Mouse (Mus musculus): Measurements from ENCODE around the gene Hip1r. TPM values are rescaled to one million over a fixed set of nuclear protein-coding genes. Genes with fewer than 3 reads are reported as not detected.
"Not testable (repeated sequence)": the region's sequence is repeated elsewhere in the genome, so short reads cannot be mapped to it uniquely, and the experiment has no call there.

Hip1r gene
- polyA plus RNA-seq, 1 experiment from 2014 or later = 22.4 TPM

DNA sequence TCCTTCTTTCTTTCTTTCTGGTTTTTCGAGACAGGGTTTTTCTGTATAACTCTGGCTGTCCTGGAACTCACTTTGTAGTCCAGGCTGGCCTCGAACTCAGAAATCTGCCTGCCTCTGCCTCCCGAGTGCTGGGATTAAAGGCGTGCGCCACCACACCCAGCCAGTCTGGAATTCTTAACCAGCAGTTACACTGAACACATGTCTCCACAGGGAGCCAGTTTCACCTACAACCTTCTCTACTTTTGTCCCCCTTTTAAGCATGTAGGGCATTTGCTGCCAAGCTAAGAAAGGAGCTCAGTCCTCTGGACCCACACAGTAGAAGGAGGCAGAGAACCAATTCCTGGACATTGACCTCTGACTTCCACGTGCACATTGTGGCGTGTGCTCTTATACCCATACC lies 79.2 kb downstream of the Hip1r start:
- peaks cover 11% of the 10 kb centered on the region; the same call in 1 of the 2 replicates for H3K4me1 ChIP-seq (replicated peaks; ENCODE audit: control insufficient read depth, insufficient read depth, low read length)
- not testable (repeated sequence) for H3K36me3 ChIP-seq (replicated peaks; ENCODE audit: control insufficient read depth, insufficient read depth); H3K27me3 ChIP-seq (ENCODE audit: control insufficient read depth, insufficient read depth, low read length); H3K4me3 ChIP-seq (replicated peaks; ENCODE audit: low read length); DNase-seq (ENCODE audit: low spot score); H3K27ac ChIP-seq; H3K9me3 ChIP-seq (ENCODE audit: control insufficient read depth, low read length); ATAC-seq (ENCODE audit: low FRiP score); H3K9ac ChIP-seq; H3K4me2 ChIP-seq (replicated peaks)
- 93% methylated on average over 6 of the region's 7 CpGs for WGBS

Small RNAs within 50 kb of the gene (microRNA-seq; reads per million reads assigned to microRNA genes)
- not detected for gene Mir7032

Other genes starting within 250 kb of the Hip1r start
- 118 and 121 TPM in 2 replicates for gene Rsrc2, start 224.2 kb upstream of the Hip1r start, polyA plus RNA-seq (2014; fragmentation: Nextera tagmentation; extraction: Ambion mirVana)
- gene Kntc1, start 223.9 kb upstream of the Hip1r start, polyA plus RNA-seq (2014; fragmentation: Nextera tagmentation; extraction: Ambion mirVana) = 5.0 and 5.8 TPM in 2 replicates
- gene Hcar2, start 108.1 kb upstream of the Hip1r start, polyA plus RNA-seq (2014; fragmentation: Nextera tagmentation; extraction: Ambion mirVana) = not detected in 2 replicates
- 0.51 and 0.64 TPM in 2 replicates for gene Hcar1, start 93.6 kb upstream of the Hip1r start, polyA plus RNA-seq (2014; fragmentation: Nextera tagmentation; extraction: Ambion mirVana)
- gene Denr, start 66.5 kb upstream of the Hip1r start, polyA plus RNA-seq (2014; fragmentation: Nextera tagmentation; extraction: Ambion mirVana) = 104 and 111 TPM in 2 replicates
- 2.3 and 2.6 TPM in 2 replicates for gene Gm43518, start 46.2 kb upstream of the Hip1r start, polyA plus RNA-seq (2014; fragmentation: Nextera tagmentation; extraction: Ambion mirVana)
- 5.2 and 5.5 TPM in 2 replicates for gene Ccdc62, start 42.9 kb upstream of the Hip1r start, polyA plus RNA-seq (2014; fragmentation: Nextera tagmentation; extraction: Ambion mirVana)
- gene Vps37b, start 58.6 kb downstream of the Hip1r start, polyA plus RNA-seq (2014; fragmentation: Nextera tagmentation; extraction: Ambion mirVana) = 59.5 and 61.7 TPM in 2 replicates
- gene Abcb9, start 122.2 kb downstream of the Hip1r start, polyA plus RNA-seq (2014; fragmentation: Nextera tagmentation; extraction: Ambion mirVana) = 13.2 and 14.5 TPM in 2 replicates
- gene Ogfod2, start 138.7 kb downstream of the Hip1r start, polyA plus RNA-seq (2014; fragmentation: Nextera tagmentation; extraction: Ambion mirVana) = 21.8 and 26.4 TPM in 2 replicates
- 62.6 and 72.1 TPM in 2 replicates for gene Arl6ip4, start 142.5 kb downstream of the Hip1r start, polyA plus RNA-seq (2014; fragmentation: Nextera tagmentation; extraction: Ambion mirVana)